Mouse (Mus musculus): ENCODE data around the gene Parp1. TPM values are rescaled to one million over a fixed set of nuclear protein-coding genes. Genes with fewer than 3 reads are reported as not detected.

Parp1 gene
- 267 and 278 TPM in 2 replicates for polyA plus RNA-seq (2016; fragmentation: Nextera tagmentation; extraction: Ambion mirVana)

GRCm38 (mm10) chr1:180568761-180569452, at the start of gene Parp1:
TSS of gene Parp1 (plus strand) at chr1:180568924.
- no peaks in the 10 kb centered on the region for H3K27me3 ChIP-seq (ENCODE audit: low read depth, poor library complexity, severe bottlenecking)
- H3K36me3 ChIP-seq = peaks cover 32% of the 10 kb centered on the region
- peak; percentile 98 for DNase-seq (ENCODE audit: low spot score)
- H3K4me3 ChIP-seq = peak within 1 kb of the TSS; percentile 86
- H3K27ac ChIP-seq = peak within 1 kb of the TSS; percentile 95
- under 1% methylated on average over 67 of the region's 67 CpGs for WGBS
- H3K4me1 ChIP-seq = peaks cover 20% of the 10 kb centered on the region
- H3K9me3 ChIP-seq (replicated peaks) = no peaks in the 10 kb centered on the region

DNA sequence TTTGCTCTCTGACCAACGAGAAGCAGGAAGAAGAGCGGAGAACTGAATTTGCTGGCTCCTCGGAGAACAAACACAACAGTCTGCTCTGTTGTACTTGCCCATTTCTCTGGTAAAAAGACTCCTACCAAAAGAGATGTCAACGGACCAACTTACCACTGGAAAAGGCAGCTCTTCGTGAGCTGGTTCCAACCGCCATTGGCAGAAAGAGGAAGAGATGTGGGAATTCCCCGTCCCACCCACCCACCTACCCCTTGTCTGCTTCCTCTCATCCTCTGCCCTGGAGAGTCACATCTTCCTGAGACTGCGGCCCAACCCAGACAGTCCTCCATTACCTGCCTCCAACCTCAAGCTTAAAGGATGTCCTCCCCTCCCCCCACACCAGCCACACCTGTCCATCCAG, 49.2 kb upstream of the Parp1 start:
- no peaks in the 10 kb centered on the region for H3K9me3 ChIP-seq (replicated peaks)
- H3K36me3 ChIP-seq = no peaks in the 10 kb centered on the region
- H3K27me3 ChIP-seq (ENCODE audit: low read depth, poor library complexity, severe bottlenecking) = no peaks in the 10 kb centered on the region
- H3K27ac ChIP-seq = no peak overlapping the region
- H3K4me3 ChIP-seq = no peak overlapping the region
- DNase-seq (ENCODE audit: low spot score) = no peak
- H3K4me1 ChIP-seq = peaks cover 3% of the 10 kb centered on the region; the same call in 1 of the 2 replicates
- WGBS = 92% methylated on average over 8 of the region's 8 CpGs

DNA sequence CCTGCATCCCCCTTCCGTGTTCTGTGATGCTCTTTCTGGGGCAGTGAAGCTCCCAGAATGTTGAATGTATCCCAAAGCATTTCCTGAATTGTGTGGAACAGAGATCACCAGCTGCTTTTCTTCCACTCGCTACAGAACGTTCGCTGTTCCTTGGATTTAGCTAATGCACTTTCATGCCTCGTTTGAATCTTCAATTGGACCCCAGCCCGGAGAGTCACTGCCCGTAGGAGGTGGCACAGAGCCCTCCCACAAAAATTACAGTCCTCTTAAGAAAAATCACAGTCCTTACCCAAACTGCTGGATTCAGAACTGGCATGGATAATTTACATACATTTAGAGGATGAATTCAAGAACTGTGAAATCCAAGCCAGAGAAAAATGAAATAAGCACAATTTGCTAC, 48.5 kb upstream of the Parp1 start:
- H3K4me1 ChIP-seq = peaks cover 3% of the 10 kb centered on the region; the same call in 1 of the 2 replicates
- H3K27ac ChIP-seq = no peak overlapping the region
- no peaks in the 10 kb centered on the region for H3K36me3 ChIP-seq
- no peak for DNase-seq (ENCODE audit: low spot score)
- H3K27me3 ChIP-seq (ENCODE audit: low read depth, poor library complexity, severe bottlenecking) = no peaks in the 10 kb centered on the region
- H3K9me3 ChIP-seq (replicated peaks) = no peaks in the 10 kb centered on the region
- no peak overlapping the region for H3K4me3 ChIP-seq
- WGBS = 80% methylated on average over 7 of the region's 7 CpGs

- H3K36me3 ChIP-seq = no peaks in the 10 kb centered on the region
- H3K9me3 ChIP-seq (replicated peaks) = no peaks in the 10 kb centered on the region
- no peak for DNase-seq (ENCODE audit: low spot score)
- H3K27ac ChIP-seq = no peak overlapping the region
- no peaks in the 10 kb centered on the region for H3K4me1 ChIP-seq
- no peak overlapping the region for H3K4me3 ChIP-seq
- WGBS = 85% methylated on average over 2 of the region's 2 CpGs
- H3K27me3 ChIP-seq (ENCODE audit: low read depth, poor library complexity, severe bottlenecking) = no peaks in the 10 kb centered on the region
Measured at GRCm38 (mm10) chr1:180523320-180523719, 45.4 kb upstream of the Parp1 start.

DNA sequence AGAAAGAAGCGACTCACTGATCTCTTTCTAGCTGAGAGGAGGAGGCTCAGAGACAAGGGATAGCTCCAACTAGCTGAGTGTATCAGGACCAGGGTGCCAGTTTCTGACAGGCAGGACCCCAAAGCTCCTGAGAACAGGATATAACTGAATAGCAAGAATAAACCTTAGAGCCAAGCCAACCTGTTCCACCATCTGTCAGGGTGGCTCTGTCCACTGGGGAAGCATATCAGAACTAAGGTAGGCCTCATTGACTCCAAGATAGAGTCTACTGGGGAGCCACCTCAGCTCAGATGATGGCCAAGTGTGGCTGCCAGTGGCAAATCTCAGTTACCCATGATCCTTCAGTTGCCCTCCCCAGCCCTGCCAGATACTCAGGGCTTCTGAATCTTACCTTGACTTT, 43.4 kb upstream of the Parp1 start:
- Histone ChIP-seq H3K27ac (no peak overlapping the region), H3K27me3 (ENCODE audit: low read depth, poor library complexity, severe bottlenecking) (no peaks in the 10 kb centered on the region), H3K9me3 (replicated peaks) (no peaks in the 10 kb centered on the region), H3K4me3 (no peak overlapping the region), H3K36me3 (no peaks in the 10 kb centered on the region), H3K4me1 (no peaks in the 10 kb centered on the region)
- WGBS = 94% methylated on average over 1 of the region's 1 CpGs
- no peak for DNase-seq (ENCODE audit: low spot score)

- Histone ChIP-seq H3K4me3 (no peak overlapping the region), H3K4me1 (no peaks in the 10 kb centered on the region), H3K36me3 (no peaks in the 10 kb centered on the region), H3K27ac (no peak overlapping the region), H3K27me3 (ENCODE audit: low read depth, poor library complexity, severe bottlenecking) (no peaks in the 10 kb centered on the region), H3K9me3 (replicated peaks) (0 out of 2 replicates have a peak, but pooled peaks cover 2% of the 10 kb centered on the region)
- no peak for DNase-seq (ENCODE audit: low spot score)
- 88% methylated on average over 7 of the region's 7 CpGs for WGBS
Measured at GRCm38 (mm10) chr1:180529847-180530246, 38.9 kb upstream of the Parp1 start.

DNA sequence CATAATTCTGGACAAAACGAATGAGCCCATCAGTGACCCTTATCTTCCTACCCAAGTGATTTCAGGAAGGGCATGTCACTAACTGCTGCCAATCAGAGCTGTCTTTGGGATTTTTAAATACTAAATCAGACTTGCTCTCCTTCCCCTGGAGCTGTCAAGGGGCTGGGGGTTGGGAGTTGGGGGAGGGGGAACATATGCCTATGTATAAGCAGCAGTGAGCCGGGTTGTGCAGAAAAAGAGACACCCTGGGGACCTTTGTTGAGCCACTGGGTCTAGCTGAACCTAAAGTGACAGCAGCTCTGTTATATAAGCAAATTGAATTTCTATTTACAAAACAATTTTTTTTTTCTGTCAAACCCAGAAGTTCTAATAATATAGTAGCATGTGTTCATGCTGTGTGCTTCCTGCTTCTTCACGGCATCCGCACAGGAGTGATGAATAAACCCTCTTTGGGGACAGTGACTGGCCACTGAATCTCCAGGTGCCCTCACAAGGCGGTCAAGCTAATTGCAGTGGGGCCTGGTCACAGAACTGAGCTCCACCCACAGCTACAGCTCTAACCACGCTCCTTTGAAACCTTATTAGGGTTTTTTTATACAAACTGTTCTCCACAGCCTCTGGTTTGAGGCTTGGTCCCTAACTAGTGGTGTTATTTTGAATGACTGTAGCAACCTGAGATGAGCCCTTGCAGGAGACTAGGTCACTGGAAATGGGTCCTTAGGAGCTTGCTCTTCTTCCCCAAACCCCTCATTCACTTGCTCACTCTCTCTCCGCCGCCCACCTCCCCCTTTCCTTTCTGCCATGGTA, 38.1 kb upstream of the Parp1 start:
- DNase-seq (ENCODE audit: low spot score) = no peak
- Histone ChIP-seq H3K4me3 (no peak overlapping the region), H3K27ac (no peak overlapping the region), H3K9me3 (replicated peaks) (0 out of 2 replicates have a peak, but pooled peaks cover 2% of the 10 kb centered on the region), H3K36me3 (no peaks in the 10 kb centered on the region), H3K4me1 (no peaks in the 10 kb centered on the region), H3K27me3 (ENCODE audit: low read depth, poor library complexity, severe bottlenecking) (no peaks in the 10 kb centered on the region)
- 73% methylated on average over 8 of the region's 8 CpGs for WGBS

GRCm38 (mm10) chr1:180532671-180533070, 36.1 kb upstream of the Parp1 start:
- Histone ChIP-seq H3K27me3 (ENCODE audit: low read depth, poor library complexity, severe bottlenecking) (no peaks in the 10 kb centered on the region), H3K9me3 (replicated peaks) (0 out of 2 replicates have a peak, but pooled peaks cover 2% of the 10 kb centered on the region), H3K36me3 (no peaks in the 10 kb centered on the region), H3K4me1 (0 out of 2 replicates have a peak, but pooled peaks cover 5% of the 10 kb centered on the region), H3K4me3 (no peak overlapping the region), H3K27ac (no peak overlapping the region)
- DNase-seq (ENCODE audit: low spot score) = no peak
- WGBS = 96% methylated on average over 11 of the region's 11 CpGs

DNA sequence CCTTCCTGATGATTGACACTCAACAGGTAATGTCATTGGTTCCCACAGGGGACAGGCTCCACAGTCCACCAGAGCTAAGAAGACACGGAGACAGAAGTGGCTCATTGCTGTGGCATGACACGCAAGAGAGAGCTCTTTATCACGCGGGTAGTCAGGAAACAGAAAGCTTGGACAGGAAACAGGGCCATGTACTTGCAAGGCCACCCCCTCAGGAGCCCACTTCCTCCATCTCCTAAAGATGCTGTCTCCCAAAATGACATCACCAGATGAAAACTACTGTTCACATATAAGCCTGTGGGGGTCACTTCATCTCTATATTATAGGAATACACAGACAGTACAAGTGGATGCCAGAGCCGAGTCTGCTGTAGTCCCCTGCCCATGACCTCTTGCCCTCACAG, 32.0 kb upstream of the Parp1 start:
- DNase-seq (ENCODE audit: low spot score) = no peak
- Histone ChIP-seq H3K36me3 (no peaks in the 10 kb centered on the region), H3K4me1 (peaks cover 12% of the 10 kb centered on the region), H3K9me3 (replicated peaks) (0 out of 2 replicates have a peak, but pooled peaks cover 2% of the 10 kb centered on the region), H3K4me3 (no peak overlapping the region), H3K27me3 (ENCODE audit: low read depth, poor library complexity, severe bottlenecking) (no peaks in the 10 kb centered on the region), H3K27ac (no peak overlapping the region)
- 78% methylated on average over 5 of the region's 5 CpGs for WGBS

DNA sequence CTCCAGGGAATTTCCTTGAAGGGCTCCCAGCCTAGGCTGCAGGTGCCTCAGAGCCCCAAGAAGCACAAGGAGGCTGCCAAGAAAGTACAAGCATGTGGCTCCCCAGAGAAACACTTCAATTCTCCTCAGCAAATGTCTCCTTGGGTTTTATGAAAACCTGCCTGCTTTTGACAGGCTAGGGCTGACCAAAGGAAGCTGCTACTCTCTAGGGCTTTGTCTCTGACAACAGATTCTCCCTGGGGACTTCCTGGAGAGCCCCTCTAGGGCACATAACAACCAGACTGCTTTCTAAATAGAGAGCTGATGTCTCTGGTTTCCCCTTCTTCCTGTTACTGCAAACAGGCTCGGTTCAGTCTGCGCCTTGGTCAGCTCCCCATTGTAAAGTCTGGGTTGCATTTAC, 27.5 kb upstream of the Parp1 start:
- H3K36me3 ChIP-seq = no peaks in the 10 kb centered on the region
- H3K27ac ChIP-seq = no peak overlapping the region
- DNase-seq (ENCODE audit: low spot score) = no peak
- H3K9me3 ChIP-seq (replicated peaks) = no peaks in the 10 kb centered on the region
- H3K4me3 ChIP-seq = no peak overlapping the region
- no peaks in the 10 kb centered on the region for H3K27me3 ChIP-seq (ENCODE audit: low read depth, poor library complexity, severe bottlenecking)
- peaks cover 14% of the 10 kb centered on the region for H3K4me1 ChIP-seq
- 33% methylated on average over 2 of the region's 2 CpGs for WGBS

DNA sequence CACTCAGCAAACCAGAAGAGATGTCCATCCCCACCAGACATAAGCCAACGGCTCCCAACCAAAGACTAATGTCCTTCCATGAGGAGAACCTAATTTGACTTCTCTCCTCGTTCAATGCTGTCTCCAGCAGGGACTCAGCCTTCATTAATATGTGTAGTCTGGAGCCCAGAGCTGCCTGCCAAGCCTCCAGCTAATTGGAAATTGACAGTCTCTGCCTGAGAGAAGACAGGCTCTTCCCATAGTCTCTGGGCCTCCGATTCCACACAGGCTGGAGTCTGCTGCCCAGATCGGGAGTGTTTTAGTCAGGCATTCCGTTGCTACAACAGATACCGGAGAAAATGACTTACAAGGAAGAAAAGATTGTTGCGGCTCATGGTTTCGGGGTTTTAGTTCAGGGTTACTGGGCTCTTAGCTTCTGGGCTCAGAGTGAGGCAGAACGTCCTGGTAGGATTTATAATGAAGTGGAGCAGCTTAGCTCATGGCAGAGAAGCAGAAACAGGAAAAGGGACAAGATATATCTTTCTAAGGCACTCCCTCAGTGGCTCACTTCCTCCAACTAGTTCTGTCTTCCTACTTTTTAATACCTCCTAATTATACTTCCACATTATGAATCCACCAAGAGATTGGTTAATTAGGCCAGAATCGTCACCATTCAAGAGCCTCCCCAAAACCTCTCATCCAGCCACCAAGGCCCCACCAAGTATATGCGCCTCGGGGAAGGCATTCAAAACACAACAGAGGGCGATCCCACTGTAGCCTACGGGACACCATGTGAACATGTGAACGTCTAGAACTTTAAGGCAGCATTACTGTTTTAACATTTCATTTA, 26.6 kb upstream of the Parp1 start:
- H3K9me3 ChIP-seq (replicated peaks) = no peaks in the 10 kb centered on the region
- no peak for DNase-seq (ENCODE audit: low spot score)
- no peak overlapping the region for H3K4me3 ChIP-seq
- H3K4me1 ChIP-seq = peaks cover 12% of the 10 kb centered on the region
- H3K27ac ChIP-seq = no peak overlapping the region
- 72% methylated on average over 15 of the region's 15 CpGs for WGBS
- peaks cover 7% of the 10 kb centered on the region for H3K27me3 ChIP-seq (ENCODE audit: low read depth, poor library complexity, severe bottlenecking)
- no peaks in the 10 kb centered on the region for H3K36me3 ChIP-seq

GRCm38 (mm10) chr1:180542712-180543371, 25.9 kb upstream of the Parp1 start:
- Histone ChIP-seq H3K9me3 (replicated peaks) (no peaks in the 10 kb centered on the region), H3K4me1 (peaks cover 19% of the 10 kb centered on the region), H3K4me3 (no peak overlapping the region), H3K36me3 (no peaks in the 10 kb centered on the region), H3K27ac (no peak overlapping the region), H3K27me3 (ENCODE audit: low read depth, poor library complexity, severe bottlenecking) (peaks cover 13% of the 10 kb centered on the region)
- DNase-seq (ENCODE audit: low spot score) = no peak
- WGBS = 87% methylated on average over 3 of the region's 3 CpGs

All from limb, embryonic 10.5 days (tissue).